Mouse (Mus musculus): ENCODE data around the gene Cd9.

DNA sequence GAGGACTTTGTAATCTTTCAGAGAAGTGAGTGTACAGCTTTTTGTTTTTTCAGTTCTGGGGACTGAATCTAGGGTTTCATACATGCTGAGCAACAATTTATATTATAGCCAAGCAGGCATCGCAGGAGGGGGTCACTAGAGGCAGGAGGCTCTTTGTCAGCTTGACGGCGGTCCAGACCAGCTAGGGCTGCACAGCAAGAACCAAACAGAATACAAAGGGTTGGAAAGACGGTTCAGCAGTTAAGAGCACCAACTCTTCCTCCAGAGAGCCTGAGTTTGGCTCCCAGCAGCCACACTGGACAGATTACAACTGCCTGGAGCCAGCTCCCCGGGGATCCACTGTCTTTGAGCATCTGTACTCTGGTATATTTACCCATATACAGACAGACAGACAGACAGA is 40.3 kb downstream of the Cd9 start:
- TF ChIP-seq CTCF (conservative IDR thresholded peaks at IDR 0.05 in 1 of 2, IDR thresholded peaks at IDR 0.05 in 1 of 2; ENCODE audit: low read depth in 2 of 2, low read length in 2 of 2) = no peak
- no peak for TF ChIP-seq ZMIZ1 (IDR thresholded peaks at IDR 0.05; ENCODE audit: low read depth, low read length)
- TF ChIP-seq POLR2A (IDR thresholded peaks at IDR 0.05; ENCODE audit: low read depth, low read length) = no peak
- no peak for TF ChIP-seq EP300 (IDR thresholded peaks at IDR 0.05; ENCODE audit: low read length)
- TF ChIP-seq ETS1 (conservative IDR thresholded peaks at IDR 0.05; ENCODE audit: low read depth, low read length) = no peak
- TF ChIP-seq PAX5 (IDR thresholded peaks at IDR 0.05; ENCODE audit: low read length) = no peak
- TF ChIP-seq E2F4 (IDR thresholded peaks at IDR 0.05; ENCODE audit: insufficient replicate concordance, low read depth, low read length) = no peak
- no peak for TF ChIP-seq KAT2A (IDR thresholded peaks at IDR 0.05; ENCODE audit: insufficient replicate concordance, low read length)
- TF ChIP-seq POLR2AphosphoS2 (IDR thresholded peaks at IDR 0.05; ENCODE audit: low read depth, low read length) = no peak

Measured in CH12.LX (cell line).